Mouse (Mus musculus) telencephalon, adult 2 months (tissue): ENCODE measurements around the gene Msto1.
"Not testable (repeated sequence)": the region's sequence is repeated elsewhere in the genome, so short reads cannot be mapped to it uniquely, and the experiment has no call there.

ENCODE experiments used
- DNase-seq: peaks from one replicate; pipeline ENCODE4 v3.0.0-alpha.2; 2011; ENCODE audit warnings: low read depth, low spot score

Msto1 gene

DNA sequence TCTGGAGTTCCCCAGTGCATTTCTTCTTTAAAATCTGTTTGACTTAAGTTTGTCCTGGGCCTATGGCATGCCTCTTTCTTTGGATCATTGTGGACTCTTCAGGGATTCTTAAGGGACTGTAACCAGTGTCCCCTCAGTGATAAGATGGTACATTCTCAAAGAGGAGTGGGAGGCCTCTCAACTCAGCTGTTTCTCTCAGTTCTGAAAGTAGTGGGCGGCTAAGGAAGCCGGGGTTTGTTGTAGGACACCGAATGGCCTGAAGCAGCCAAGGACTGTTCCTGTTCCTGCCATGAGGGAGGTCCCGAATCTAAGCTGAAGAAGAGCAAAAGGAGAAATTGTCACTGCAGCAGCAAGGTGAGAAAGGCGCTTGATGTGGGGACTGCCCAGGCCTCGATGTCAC lies 8.6 kb downstream of the Msto1 start:
- peak; percentile 46 for DNase-seq

DNA sequence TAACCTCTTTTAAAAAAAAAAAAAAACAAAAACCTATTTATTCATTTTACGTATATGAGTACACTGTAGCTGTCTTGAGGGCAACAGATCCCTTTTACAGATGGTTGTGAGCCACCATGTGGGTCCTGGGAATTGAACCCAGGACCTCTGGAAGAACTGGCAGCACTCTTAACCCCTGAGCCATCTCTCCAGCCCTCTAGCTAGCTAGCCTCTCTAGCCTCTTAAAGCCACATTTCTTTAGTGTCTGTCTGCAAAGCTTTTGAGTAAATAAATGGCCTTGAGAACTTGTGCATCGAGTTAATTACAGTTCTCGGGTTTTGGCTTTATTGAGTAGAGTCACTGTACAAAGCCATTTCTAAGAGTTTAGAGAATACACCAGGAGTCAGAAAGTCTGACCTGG lies 9.0 kb downstream of the Msto1 start:
- DNase-seq, result no peak

DNA sequence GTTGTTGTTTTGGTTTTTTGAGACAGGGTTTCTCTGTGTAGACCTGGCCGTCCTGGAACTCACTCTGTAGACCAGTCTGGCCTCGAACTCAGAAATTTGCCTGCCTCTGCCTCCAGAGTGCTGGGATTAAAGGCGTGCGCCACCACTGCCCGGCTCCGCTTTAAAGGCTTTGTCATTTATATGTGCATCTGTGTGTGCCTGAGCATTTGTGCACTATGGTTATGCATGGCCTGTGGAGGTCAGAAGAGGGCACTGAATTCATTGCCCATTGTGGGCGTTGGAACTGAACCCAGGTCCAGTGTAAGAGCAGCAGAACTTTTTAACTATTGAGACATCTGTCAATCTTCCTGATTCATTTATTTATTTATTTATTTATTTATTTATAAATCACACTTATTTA lies 20.8 kb downstream of the Msto1 start:
- not testable (repeated sequence) for DNase-seq

DNA sequence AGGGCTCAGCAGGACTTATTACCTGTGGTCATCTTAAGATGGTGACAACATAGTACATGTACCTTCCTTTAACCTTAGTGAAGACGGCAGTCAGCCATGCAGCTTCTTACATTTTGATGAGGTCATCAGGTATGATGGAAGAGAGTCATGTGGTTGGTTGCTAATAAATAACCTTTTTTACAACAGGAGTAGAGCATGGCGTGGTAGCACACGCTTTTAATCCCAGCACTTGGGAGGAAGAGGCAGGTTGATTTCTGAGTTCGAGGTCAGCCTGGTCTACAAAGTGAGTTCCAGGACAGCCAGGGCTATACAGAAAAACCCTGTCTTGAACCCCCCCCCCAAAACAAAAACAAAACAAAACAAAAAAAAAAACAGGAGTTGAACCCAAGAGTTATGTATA lies 31.3 kb downstream of the Msto1 start:
- not testable (repeated sequence) for DNase-seq

DNA sequence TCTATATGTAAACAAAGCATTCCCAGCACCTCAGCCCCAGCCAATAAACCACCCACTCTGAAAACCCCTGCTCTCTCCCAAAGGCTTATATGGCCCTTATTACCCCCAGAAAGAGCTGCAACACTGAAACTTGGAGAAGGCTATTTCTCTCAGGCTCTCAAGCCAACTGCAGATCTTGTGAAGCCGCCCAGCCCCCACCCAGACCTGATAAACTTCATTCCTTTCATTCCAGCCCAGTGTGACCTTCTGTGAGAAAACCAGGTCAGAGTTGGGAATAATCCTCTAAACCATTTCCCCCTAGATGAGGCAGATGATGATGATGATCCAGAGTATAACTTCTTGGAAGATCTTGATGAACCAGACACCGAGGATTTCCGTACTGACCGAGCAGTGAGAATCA lies 45.4 kb downstream of the Msto1 start:
- DNase-seq, result not testable (repeated sequence)

DNA sequence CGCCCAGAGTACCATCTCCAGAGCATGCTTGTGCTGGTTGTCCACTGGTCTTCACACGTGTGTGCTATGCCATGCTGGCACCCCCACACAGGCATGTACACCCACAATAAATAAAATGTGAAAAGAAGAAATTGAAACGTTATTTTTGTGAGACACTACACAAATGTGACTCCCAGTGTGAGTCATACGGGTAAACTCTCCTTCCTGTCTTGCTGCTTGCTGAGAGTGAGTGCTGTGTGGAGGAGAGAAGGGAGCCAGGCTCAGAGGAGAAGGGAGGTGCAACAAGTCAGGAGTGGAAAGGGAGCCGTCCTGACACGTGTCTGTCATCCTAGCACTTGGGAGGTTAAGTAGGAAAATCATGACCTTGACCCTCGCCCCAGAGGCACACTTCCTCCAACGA lies 46.6 kb downstream of the Msto1 start:
- not testable (repeated sequence) for DNase-seq

DNA sequence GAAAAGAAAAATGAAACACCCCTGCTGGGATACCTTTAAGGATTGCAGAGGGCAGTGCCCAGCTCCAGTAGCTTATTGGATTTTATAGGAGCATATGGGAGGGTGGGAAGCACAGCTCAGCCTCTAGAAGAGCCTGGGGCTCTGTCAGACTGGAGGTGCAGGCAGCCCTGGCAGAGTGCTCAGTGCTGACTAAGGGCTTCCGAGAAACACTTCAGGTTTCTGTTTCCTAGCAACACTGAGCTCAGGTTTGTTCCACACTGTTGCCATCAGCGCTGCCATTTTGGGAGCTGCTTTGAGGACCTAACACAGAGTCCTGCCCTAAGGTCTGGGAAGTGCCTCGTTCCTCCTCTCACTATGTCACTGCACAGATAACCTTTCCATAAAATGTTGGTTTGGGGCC lies 47.1 kb downstream of the Msto1 start:
- DNase-seq, result not testable (repeated sequence)

DNA sequence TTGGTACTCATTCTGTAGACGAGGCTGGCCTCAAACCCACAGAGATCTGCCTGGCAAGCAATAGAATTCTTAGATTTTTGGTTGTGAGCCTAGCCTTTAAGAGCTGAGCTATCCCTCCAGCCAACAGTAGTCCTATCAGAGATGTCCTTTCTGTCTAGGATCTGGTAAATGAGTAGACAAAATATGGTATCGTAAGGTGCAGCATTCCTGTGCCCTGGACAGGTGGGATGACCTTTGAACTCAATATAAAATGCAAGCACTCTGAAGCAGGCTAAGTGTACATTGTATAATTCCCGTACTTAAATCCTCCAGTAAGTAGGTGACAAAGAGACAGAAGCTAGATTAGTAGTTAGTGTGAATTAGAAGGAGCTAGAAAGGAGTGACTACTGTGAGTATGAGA lies 51.7 kb downstream of the Msto1 start:
- no peak for DNase-seq

DNA sequence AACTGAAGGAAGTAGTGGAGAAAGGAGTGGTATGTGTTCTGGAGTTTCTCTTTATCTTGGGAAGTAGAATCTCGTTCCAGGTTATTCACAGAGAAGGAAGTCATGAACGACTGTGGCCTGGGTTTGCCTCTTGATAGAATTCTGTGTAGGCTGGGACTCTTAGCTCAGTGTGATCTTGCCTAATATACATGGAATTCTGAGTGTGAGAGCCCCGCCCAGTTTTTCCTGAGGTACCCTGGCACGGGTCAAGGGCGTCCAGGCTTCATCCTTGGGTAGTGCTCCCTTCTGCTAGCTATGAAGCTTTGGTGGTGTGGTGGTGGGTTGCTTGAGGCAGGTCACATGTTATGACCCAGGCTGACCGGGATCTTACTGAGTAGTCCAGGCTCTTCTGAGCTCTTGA lies 58.0 kb downstream of the Msto1 start:
- DNase-seq, result no peak
